Mouse (Mus musculus): ENCODE measurements around the gene Mab21l3.

- TF ChIP-seq ZC3H11A (IDR thresholded peaks at IDR 0.05; ENCODE audit: borderline replicate concordance, low read depth, low read length) (no peak), CHD2 (IDR thresholded peaks at IDR 0.05; ENCODE audit: low read depth, low read length) (no peak), ZNF384 (IDR thresholded peaks at IDR 0.05; ENCODE audit: low read depth, low read length) (no peak)
Observed at GRCm38 (mm10) chr3:101880818-101881217, 32.1 kb upstream of the Mab21l3 start.

Data from ES-E14 (cell line).